Mouse (Mus musculus): ENCODE results near the gene Pacs1. TPM values are rescaled to one million over a fixed set of nuclear protein-coding genes. Genes with fewer than 3 reads are reported as not detected.

The Pacs1 gene
- total RNA-seq, 1 experiment, result 5.4 TPM

- in situ Hi-C loops (cut with MboI; ENCODE audit: low sequenced_read_pairs in 2 of 2, unreplicated experiment in 2 of 2), result no loop called here
- TF ChIP-seq ZC3H11A (IDR thresholded peaks at IDR 0.05; ENCODE audit: borderline replicate concordance, low read depth, low read length) (no peak), MAFK (IDR thresholded peaks at IDR 0.05; ENCODE audit: insufficient read depth, low read depth, low read length) (no peak), ZNF384 (IDR thresholded peaks at IDR 0.05; ENCODE audit: low read depth, low read length) (no peak), HCFC1 (IDR thresholded peaks at IDR 0.05; ENCODE audit: borderline replicate concordance, insufficient read depth, low read length) (no peak), CHD2 (IDR thresholded peaks at IDR 0.05; ENCODE audit: low read depth, low read length) (no peak)
- Histone ChIP-seq H3K9me3 (ENCODE audit: control insufficient read depth, insufficient read depth, low read depth, low read length) (no peaks in the 10 kb centered on the region), H3K4me3 (ENCODE audit: insufficient read depth in 1 of 2, low read depth in 1 of 2, low read length in 2 of 2, poor library complexity in 1 of 2, severe bottlenecking in 1 of 2) (peak overlapping the region; percentile 76 to 85; a peak in 2 of 4 replicates), H3K27ac (ENCODE audit: insufficient read depth, low read depth, low read length, poor library complexity, severe bottlenecking) (no peak overlapping the region), H3K36me3 (ENCODE audit: control insufficient read depth, insufficient read depth, low read length, poor library complexity, severe bottlenecking) (no peaks in the 10 kb centered on the region), H3K4me1 (ENCODE audit: control insufficient read depth in 2 of 2, insufficient read depth in 2 of 2, low read length in 2 of 2, poor library complexity in 1 of 2) (peaks cover 2 to 18% of the 10 kb centered on the region in 2 experiments; a peak in 3 of 4 replicates), H3K9ac (ENCODE audit: insufficient read depth, low read depth, low read length, poor library complexity, severe bottlenecking) (no peak overlapping the region)
- no peak for DNase-seq (ENCODE audit: low read depth, low spot score)
These were observed 188.7 kb downstream of the Pacs1 start for GRCm38 (mm10) chr19:5083961-5084833.

Other genes with a start within 250 kb of the Pacs1 start
- gene Slc29a2, start 249.3 kb downstream of the Pacs1 start, total RNA-seq (2012; rRNA removed), result 21.0 and 33.4 TPM in 2 replicates
- 14.1 and 27.2 TPM in 2 replicates for gene B4gat1, start 234.3 kb downstream of the Pacs1 start, total RNA-seq (2012; rRNA removed)
- 3.2 and 4.3 TPM in 2 replicates for gene AC124502.3, start 234.2 kb downstream of the Pacs1 start, total RNA-seq (2012; rRNA removed)
- gene Brms1, start 231.8 kb downstream of the Pacs1 start, total RNA-seq (2012; rRNA removed), result 18.6 and 24.1 TPM in 2 replicates
- 9.0 and 16.5 TPM in 2 replicates for gene Rin1, start 222.6 kb downstream of the Pacs1 start, total RNA-seq (2012; rRNA removed)
- 4.5 and 9.0 TPM in 2 replicates for gene Cd248, start 205.0 kb downstream of the Pacs1 start, total RNA-seq (2012; rRNA removed)
- 0.89 and 2.3 TPM in 2 replicates for gene Tmem151a, start 187.6 kb downstream of the Pacs1 start, total RNA-seq (2012; rRNA removed)
- gene Yif1a, start 184.6 kb downstream of the Pacs1 start, total RNA-seq (2012; rRNA removed), result 84.4 and 110 TPM in 2 replicates
- 2.5 and 3.7 TPM in 2 replicates for gene Cnih2, start 174.6 kb downstream of the Pacs1 start, total RNA-seq (2012; rRNA removed)
- 78.5 and 96.9 TPM in 2 replicates for gene Rab1b, start 166.0 kb downstream of the Pacs1 start, total RNA-seq (2012; rRNA removed)
- gene Klc2, start 154.6 kb downstream of the Pacs1 start, total RNA-seq (2012; rRNA removed), result 14.7 and 22.9 TPM in 2 replicates
- gene Sf3b2, start 22.3 kb upstream of the Pacs1 start, total RNA-seq (2012; rRNA removed), result 165 and 175 TPM in 2 replicates
- gene Gal3st3, start 25.2 kb upstream of the Pacs1 start, total RNA-seq (2012; rRNA removed), result 2.1 and 3.2 TPM in 2 replicates
- not detected in 2 replicates for gene Catsper1, start 62.6 kb upstream of the Pacs1 start, total RNA-seq (2012; rRNA removed)
- 1.1 and 2.1 TPM in 2 replicates for gene Cst6, start 76.5 kb upstream of the Pacs1 start, total RNA-seq (2012; rRNA removed)
- gene Eif1ad, start 93.6 kb upstream of the Pacs1 start, total RNA-seq (2012; rRNA removed), result 101 and 127 TPM in 2 replicates
- 213 and 281 TPM in 2 replicates for gene Banf1, start 94.0 kb upstream of the Pacs1 start, total RNA-seq (2012; rRNA removed)
- 111 and 118 TPM in 2 replicates for gene Sart1, start 115.6 kb upstream of the Pacs1 start, total RNA-seq (2012; rRNA removed)
- 1.5 and 2.7 TPM in 2 replicates for gene Tsga10ip, start 129.4 kb upstream of the Pacs1 start, total RNA-seq (2012; rRNA removed)
- 121 and 124 TPM in 2 replicates for gene Drap1, start 151.9 kb upstream of the Pacs1 start, total RNA-seq (2012; rRNA removed)
- 13.8 and 13.9 TPM in 2 replicates for gene AI837181, start 152.0 kb upstream of the Pacs1 start, total RNA-seq (2012; rRNA removed)
- gene Fosl1, start 174.4 kb upstream of the Pacs1 start, total RNA-seq (2012; rRNA removed), result 1.0 and 3.0 TPM in 2 replicates
- 4.9 and 5.4 TPM in 2 replicates for gene Ccdc85b, start 184.8 kb upstream of the Pacs1 start, total RNA-seq (2012; rRNA removed)
- 52.4 and 62.0 TPM in 2 replicates for gene Fibp, start 187.5 kb upstream of the Pacs1 start, total RNA-seq (2012; rRNA removed)
- gene Ctsw, start 195.4 kb upstream of the Pacs1 start, total RNA-seq (2012; rRNA removed), result 4.5 and 11.7 TPM in 2 replicates
- 18.0 and 23.9 TPM in 2 replicates for gene Efemp2, start 200.8 kb upstream of the Pacs1 start, total RNA-seq (2012; rRNA removed)
- gene Mus81, start 215.3 kb upstream of the Pacs1 start, total RNA-seq (2012; rRNA removed), result 31.3 and 36.4 TPM in 2 replicates
- 775 and 955 TPM in 2 replicates for gene Cfl1, start 217.3 kb upstream of the Pacs1 start, total RNA-seq (2012; rRNA removed)
- 1.7 and 1.8 TPM in 2 replicates for gene 1700020D05Rik, start 230.7 kb upstream of the Pacs1 start, total RNA-seq (2012; rRNA removed)
- 3.3 and 5.0 TPM in 2 replicates for gene Snx32, start 237.4 kb upstream of the Pacs1 start, total RNA-seq (2012; rRNA removed)